Mouse (Mus musculus): ENCODE data around the gene Zfp991. TPM values are rescaled to one million over a fixed set of nuclear protein-coding genes. Genes with fewer than 3 reads are reported as not detected.
"Not testable (repeated sequence)": the region's sequence is repeated elsewhere in the genome, so short reads cannot be mapped to it uniquely, and the experiment has no call there.

The Zfp991 gene
- polyA plus RNA-seq, 1 experiment from 2014 or later = 11.2 TPM

GRCm38 (mm10) chr4:147181969-147182705 is 50.3 kb downstream of the Zfp991 start:
- DNase-seq (ENCODE audit: low spot score) = not testable (repeated sequence)

GRCm38 (mm10) chr4:147186824-147187223 is 55.0 kb downstream of the Zfp991 start:
- DNase-seq (ENCODE audit: low spot score) = not testable (repeated sequence)

- DNase-seq (ENCODE audit: low spot score) = peak; percentile 1
Observed at GRCm38 (mm10) chr4:147187283-147187965, 55.6 kb downstream of the Zfp991 start.

GRCm38 (mm10) chr4:147195186-147195585 is 63.3 kb downstream of the Zfp991 start:
- DNase-seq (ENCODE audit: low spot score) = not testable (repeated sequence)

GRCm38 (mm10) chr4:147197210-147197609 is 65.4 kb downstream of the Zfp991 start:
- not testable (repeated sequence) for DNase-seq (ENCODE audit: low spot score)

- not testable (repeated sequence) for DNase-seq (ENCODE audit: low spot score)
Observed at GRCm38 (mm10) chr4:147199055-147199750, 67.4 kb downstream of the Zfp991 start.

GRCm38 (mm10) chr4:147201920-147202660 is 70.3 kb downstream of the Zfp991 start:
- not testable (repeated sequence) for DNase-seq (ENCODE audit: low spot score)

GRCm38 (mm10) chr4:147212182-147212928 is 80.5 kb downstream of the Zfp991 start:
- not testable (repeated sequence) for DNase-seq (ENCODE audit: low spot score)

GRCm38 (mm10) chr4:147214233-147214632 is 82.4 kb downstream of the Zfp991 start:
- DNase-seq (ENCODE audit: low spot score) = not testable (repeated sequence)

- DNase-seq (ENCODE audit: low spot score) = not testable (repeated sequence)
Observed at GRCm38 (mm10) chr4:147217676-147218075, 85.8 kb downstream of the Zfp991 start.

GRCm38 (mm10) chr4:147219319-147220070 is 87.7 kb downstream of the Zfp991 start:
- DNase-seq (ENCODE audit: low spot score) = not testable (repeated sequence)

GRCm38 (mm10) chr4:147220226-147220625 is 88.4 kb downstream of the Zfp991 start:
- not testable (repeated sequence) for DNase-seq (ENCODE audit: low spot score)

- DNase-seq (ENCODE audit: low spot score) = not testable (repeated sequence)
Observed at GRCm38 (mm10) chr4:147222021-147222420, 90.2 kb downstream of the Zfp991 start.

GRCm38 (mm10) chr4:147223778-147224435 is 92.1 kb downstream of the Zfp991 start:
- DNase-seq (ENCODE audit: low spot score) = not testable (repeated sequence)

- DNase-seq (ENCODE audit: low spot score) = not testable (repeated sequence)
Observed at GRCm38 (mm10) chr4:147225616-147226015, 93.8 kb downstream of the Zfp991 start.

GRCm38 (mm10) chr4:147230026-147230425 is 98.2 kb downstream of the Zfp991 start:
- not testable (repeated sequence) for DNase-seq (ENCODE audit: low spot score)
